21 mouse cellular contexts compared by ENCODE assay signal in the genomic region with DNA sequence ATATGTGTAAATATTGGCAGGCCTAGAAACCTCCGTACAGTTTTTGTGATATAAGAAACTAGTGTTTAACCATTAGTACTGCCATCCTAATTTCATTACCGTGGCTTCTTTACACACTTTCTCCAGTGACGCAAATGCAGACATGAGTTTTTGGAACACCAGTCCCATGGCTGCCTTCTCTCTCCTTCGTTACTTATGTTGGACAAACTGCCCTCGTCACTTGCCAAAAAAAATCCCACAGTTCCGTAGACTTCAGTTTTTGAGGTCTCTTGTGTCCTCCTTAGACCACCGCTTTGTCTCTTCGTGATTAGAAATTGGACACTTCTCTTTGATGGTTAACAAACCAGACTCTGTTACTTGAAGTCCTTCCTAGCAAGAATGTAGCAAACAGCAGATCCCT.
"Had no signal": no experiment of that assay in that cellular context is flagged by ENCODE, and none has a peak within 500 bp of the region (broad histone marks: within the 10 kb centered on the region; RNA-seq: fewer than 3 reads in every experiment).

No protein-coding gene starts in this region.

- H3K27ac ChIP-seq: liver, embryonic 15.5 days; lung, embryonic 15.5 days; macrophage; midbrain, embryonic 13.5 days; midbrain, embryonic 15.5 days; neural tube, embryonic 12.5 days had no signal

- H3K9me3 ChIP-seq: liver, embryonic 15.5 days; lung, embryonic 15.5 days; megakaryocyte, embryonic 14.5 days; midbrain, embryonic 13.5 days; midbrain, embryonic 15.5 days; neural tube, embryonic 12.5 days had no signal

- H3K4me2 ChIP-seq: liver, embryonic 15.5 days; lung, embryonic 15.5 days; midbrain, embryonic 11.5 days; midbrain, embryonic 13.5 days; midbrain, embryonic 15.5 days; neural tube, embryonic 12.5 days had no signal

- ATAC-seq: liver, postnatal 0 days; lung, postnatal 0 days; midbrain, embryonic 13.5 days; midbrain, embryonic 15.5 days had no signal

- H3K4me1 ChIP-seq: lung, embryonic 15.5 days; midbrain, embryonic 13.5 days; midbrain, embryonic 15.5 days; neural tube, embryonic 12.5 days had no signal

- H3K9ac ChIP-seq: liver, embryonic 15.5 days; liver, postnatal 0 days; lung, embryonic 15.5 days; midbrain, embryonic 13.5 days; midbrain, embryonic 15.5 days; neural tube, embryonic 12.5 days had no signal

- H3K27me3 ChIP-seq: liver, embryonic 15.5 days; lung, embryonic 15.5 days; megakaryocyte, embryonic 14.5 days; midbrain, embryonic 13.5 days; midbrain, embryonic 15.5 days; neural tube, embryonic 12.5 days had no signal

- H3K4me3 ChIP-seq: liver, embryonic 15.5 days; lung, embryonic 15.5 days; megakaryocyte, embryonic 14.5 days; midbrain, embryonic 13.5 days; midbrain, embryonic 15.5 days; neural tube, embryonic 12.5 days had no signal

- DNase-seq: liver, postnatal 0 days; lung, adult 2 months; lung, postnatal 14 days; lung, postnatal 36 days; retina, postnatal 1 day; right cerebral cortex, adult 18-20 months; right cerebral cortex, postnatal 25 days; right cerebral cortex, postnatal 4 days; spleen, adult 18-20 months; thymus, adult 18-20 months; thymus, postnatal 25 days; thymus, postnatal 4 days had no signal
